Mouse (Mus musculus) gastrocnemius, adult 2 months (tissue): ENCODE results near the gene Mis12. TPM values are rescaled to one million over a fixed set of nuclear protein-coding genes. Genes with fewer than 3 reads are reported as not detected.

Source experiments
- DNase-seq: peaks from one replicate; pipeline ENCODE4 v3.0.0; 2022
- H3K27ac ChIP-seq: fragments of 200-600 bp; 2 replicates; pipeline ENCODE4 v1.8.1; 2022; ENCODE audit warnings: mild to moderate bottlenecking
- H3K4me3 ChIP-seq: fragments of 200-600 bp; 2 replicates; pipeline ENCODE4 v1.8.1; 2022; ENCODE audit warnings: mild to moderate bottlenecking, moderate library complexity
- CTCF ChIP-seq: fragments of 200-600 bp; IDR thresholded peaks from 2 replicates; pipeline ENCODE4 v1.8.1; 2022; ENCODE audit warnings: antibody characterized with exemption, mild to moderate bottlenecking, moderate library complexity
- intact Hi-C: fragments of 180-260 bp; cut with DNase I; formaldehyde crosslinking; loops from one replicate; pipeline ENCODE4 v1.15.1; 2025
- total RNA-seq, 2 experiments: library from RNA; stranded (reverse); gene quantifications; 2 replicates each; pipeline ENCODE4 v1.2.3; 2021

Mis12 gene
- total RNA-seq, 2 experiments from 2014 or later = 3.1 to 5.0 TPM

DNA sequence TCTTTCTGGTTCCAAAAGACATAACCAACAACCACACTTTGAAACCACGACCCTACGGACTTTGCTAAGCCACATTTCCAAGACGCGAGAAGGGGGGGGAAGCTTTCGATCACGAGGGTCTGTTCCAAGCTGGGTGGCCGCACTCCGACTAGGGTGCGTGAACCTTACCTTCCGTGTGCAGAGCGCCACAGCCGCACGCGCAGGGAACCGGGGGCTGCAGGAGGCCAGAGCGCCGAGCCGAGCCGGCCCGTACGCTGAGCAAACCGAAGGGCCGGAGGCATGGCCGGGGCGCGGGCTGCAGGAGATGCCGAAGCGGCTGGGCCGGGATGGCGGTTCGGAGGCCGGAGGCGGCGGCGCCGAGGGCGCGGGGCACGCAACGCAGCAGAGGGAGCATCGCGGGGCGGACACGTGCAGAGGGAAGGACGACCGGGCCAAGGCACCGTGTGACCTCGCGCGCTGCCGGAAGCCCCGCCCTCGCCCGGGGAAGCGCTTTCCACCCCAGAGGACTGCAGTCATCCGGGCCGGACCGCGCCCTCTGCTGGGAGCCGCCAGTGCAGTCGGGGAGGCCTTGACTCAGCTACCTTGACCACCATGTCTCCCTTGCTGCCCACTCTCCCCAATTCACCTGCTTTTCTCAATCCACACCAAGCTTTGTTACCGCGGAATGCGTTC lies 36.7 kb upstream of the Mis12 start, which contains the start of gene C1qbp:
Gene C1qbp, minus strand, starts transcription at position 470 of the 672 bp plus-strand sequence.
- peak; percentile 98 for DNase-seq
- Histone ChIP-seq H3K4me3 (peak within 1 kb of the TSS; percentile 86), H3K27ac (peak within 1 kb of the TSS; percentile 96)

DNA sequence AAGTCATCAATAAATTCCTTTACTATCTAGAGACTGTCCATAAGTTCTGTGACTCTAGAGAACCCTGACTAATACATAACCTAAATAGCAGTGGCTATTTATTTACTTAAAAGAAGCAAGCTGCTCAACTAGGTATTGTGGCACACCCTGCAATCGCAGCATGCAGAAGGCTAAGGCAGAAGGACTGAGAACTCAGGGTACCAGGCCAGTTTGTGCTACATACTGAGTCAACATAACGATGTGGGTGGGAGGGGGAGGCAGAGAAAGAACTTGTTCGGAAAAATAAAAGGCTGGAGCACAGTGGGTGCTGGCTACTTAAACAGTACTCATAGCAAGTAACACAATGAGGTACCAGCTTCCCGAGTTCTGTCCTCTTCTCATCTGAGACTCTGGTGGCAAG lies 18.2 kb upstream of the Mis12 start:
- no peak overlapping the region for H3K4me3 ChIP-seq
- no peak for DNase-seq
- H3K27ac ChIP-seq = no peak overlapping the region
- intact Hi-C loops = no loop called here
- no peak for TF ChIP-seq CTCF

More for the DNA sequence above, 36.7 kb upstream of the Mis12 start, which contains the start of gene C1qbp:
- intact Hi-C loops = loop anchor here (1.0 kb wide), 2 partner anchors 22 to 37 kb away; partner anchors contain the start of genes Derl2, Dhx33 and Mis12
- no peak; the same call in 1 of the 2 replicates for TF ChIP-seq CTCF

DNA sequence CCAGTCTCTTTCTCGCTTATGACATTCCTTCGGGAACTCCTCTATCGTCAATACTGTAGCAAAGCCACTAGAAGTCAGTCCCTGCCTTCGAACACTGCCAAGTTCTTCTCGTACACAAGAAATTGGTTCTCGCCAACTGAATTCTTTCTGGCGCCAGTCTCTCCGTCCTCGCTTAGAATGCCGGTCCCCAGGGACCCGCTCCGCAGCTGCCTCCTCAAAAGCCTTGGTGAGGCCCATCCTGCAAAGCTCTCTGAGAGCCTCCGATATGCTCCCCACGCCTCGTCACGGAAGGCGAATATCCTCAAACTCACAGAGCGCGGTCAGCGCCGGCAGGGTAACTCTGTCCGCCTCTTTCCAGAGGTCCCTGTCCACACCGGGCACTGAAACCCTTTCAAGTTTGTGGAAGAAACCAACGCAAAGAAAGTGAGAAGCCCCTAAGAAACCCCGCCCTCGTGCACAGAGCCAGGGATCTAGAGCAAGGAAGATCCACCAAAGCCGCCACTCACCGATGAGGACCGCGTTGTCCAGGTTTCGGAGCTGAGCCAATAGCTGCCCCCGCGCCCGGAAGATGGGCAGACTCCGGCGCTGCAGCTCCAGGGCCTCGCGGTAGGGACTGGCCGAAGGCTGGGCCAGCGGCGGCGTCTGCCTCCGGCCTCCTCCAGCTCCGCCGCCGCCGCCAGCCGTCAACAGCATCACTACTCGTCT lies 15.6 kb upstream of the Mis12 start:
- no peak for DNase-seq
- peak overlapping the region; percentile 91 for H3K27ac ChIP-seq
- H3K4me3 ChIP-seq = peak overlapping the region; percentile 98
- intact Hi-C loops = loop anchor here (1.0 kb wide), 1 partner anchor 20 kb away; the partner anchor contains the start of gene C1qbp
- TF ChIP-seq CTCF = no peak

DNA sequence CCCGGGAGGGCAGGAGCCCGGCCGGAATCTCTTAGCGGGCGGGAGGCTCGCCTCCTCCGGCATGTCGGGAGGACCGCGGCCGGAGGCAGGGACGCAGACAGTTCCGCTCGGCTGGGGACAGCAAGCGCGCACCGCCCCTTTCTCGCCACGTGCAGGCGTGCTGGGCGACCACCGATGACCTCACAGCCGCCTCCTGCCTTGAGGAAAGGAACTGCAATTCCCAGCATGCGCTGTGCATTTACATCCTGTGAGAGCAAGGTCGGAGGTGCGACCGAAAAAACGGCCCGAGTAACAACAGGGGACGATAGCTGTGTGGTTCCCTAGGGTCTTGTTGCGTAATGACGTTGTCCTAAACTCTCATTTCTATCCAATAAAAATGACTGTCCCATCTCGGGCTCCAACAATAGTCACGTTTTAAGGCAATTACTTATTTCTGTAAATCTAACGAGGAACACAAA lies 15.1 kb upstream of the Mis12 start, which contains the start of gene Dhx33:
Gene Dhx33, minus strand, starts transcription at position 122 of the 458 bp plus-strand sequence.
- peak; percentile 35 for TF ChIP-seq CTCF
- Histone ChIP-seq H3K4me3 (peak within 1 kb of the TSS; percentile 98), H3K27ac (peak within 1 kb of the TSS; percentile 91)
- peak; percentile 97 for DNase-seq
- intact Hi-C loops = loop anchor here (1.0 kb wide), 1 partner anchor 21 kb away; the partner anchor contains the start of gene C1qbp

DNA sequence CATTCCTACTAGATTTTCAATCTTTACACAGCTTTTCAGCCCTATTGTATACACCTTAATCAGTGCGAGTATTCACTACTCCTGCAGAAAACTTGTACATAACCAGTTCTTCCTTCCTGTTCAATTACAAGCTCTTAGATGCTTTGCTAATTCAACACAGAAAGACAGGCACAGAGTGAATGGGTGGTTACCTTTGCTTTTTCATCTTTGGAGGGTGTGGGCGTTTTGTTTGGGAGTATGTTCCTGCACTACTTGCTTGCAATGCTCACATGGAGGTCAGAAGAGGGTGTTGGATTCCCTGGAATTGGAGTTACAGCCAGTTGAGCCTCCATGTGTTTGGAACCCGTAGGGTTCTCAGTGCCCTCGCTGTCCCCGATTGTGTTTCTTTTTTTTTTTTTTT lies 14.4 kb upstream of the Mis12 start:
- intact Hi-C loops = no loop called here
- Histone ChIP-seq H3K4me3 (peak overlapping the region; percentile 98), H3K27ac (peak overlapping the region; percentile 91)
- DNase-seq = no peak
- TF ChIP-seq CTCF = no peak

DNA sequence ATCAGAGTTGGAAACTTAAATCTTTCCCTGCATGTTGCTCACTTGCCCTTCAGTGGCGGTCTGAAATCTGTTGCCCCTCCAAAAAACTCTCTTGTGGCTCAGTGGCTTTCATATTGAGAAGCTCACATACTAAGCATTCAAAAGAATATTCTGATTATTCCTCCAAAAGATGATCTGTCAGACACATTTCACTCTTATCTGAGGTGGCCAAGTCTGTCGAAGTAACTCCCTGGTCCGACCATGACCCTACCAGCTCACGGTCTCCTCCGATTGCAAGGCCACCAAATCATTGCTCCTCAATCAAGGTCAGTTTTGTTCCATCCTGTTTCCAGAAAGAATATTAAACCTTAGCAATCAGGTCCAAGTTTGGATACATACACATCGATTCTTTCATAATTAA lies 12.4 kb upstream of the Mis12 start:
- no peak overlapping the region; the same call in 1 of the 2 replicates for H3K27ac ChIP-seq
- TF ChIP-seq CTCF = no peak
- no peak overlapping the region for H3K4me3 ChIP-seq
- no peak for DNase-seq
- intact Hi-C loops = no loop called here

DNA sequence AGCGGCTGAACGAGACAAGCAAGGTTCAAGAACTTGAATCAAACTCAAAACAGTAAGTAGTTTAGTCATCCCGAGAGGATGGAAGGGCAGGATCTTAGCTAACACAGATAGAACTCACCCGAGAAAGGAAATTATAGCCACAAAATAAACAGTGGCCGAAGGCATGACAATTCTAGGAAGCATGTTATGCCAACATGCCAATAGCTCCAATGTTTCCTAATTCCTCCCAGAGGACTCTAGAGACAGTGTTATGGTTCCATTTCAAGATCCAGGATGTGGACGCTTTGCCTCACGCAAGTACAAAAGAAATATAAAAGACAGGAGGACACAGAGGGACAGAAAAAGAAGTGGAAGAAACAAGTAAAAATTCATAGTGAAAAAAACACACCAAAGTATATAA lies 11.6 kb upstream of the Mis12 start:
- Histone ChIP-seq H3K27ac (peak overlapping the region; percentile 56), H3K4me3 (no peak overlapping the region)
- intact Hi-C loops = no loop called here
- no peak for TF ChIP-seq CTCF
- DNase-seq = no peak

DNA sequence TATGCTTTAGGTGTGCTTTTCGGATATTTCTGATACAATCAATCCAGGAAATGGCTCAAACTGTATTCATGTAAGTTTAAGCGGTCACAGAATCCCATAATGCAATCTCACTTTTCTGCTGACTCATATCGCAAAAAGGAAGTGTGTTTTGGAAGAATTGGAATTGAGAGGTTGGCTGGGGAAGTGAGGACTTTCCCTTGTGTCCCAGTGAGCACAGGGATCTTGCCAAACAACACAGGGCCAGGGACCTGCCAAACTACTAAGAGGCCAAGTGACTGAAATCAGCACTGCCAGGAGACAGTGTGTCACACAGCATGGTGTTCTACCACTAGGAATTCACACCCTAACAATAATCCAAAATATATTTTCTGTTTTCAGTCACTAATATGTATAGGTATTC lies 11.1 kb upstream of the Mis12 start:
- intact Hi-C loops = no loop called here
- peak; percentile 37 for DNase-seq
- Histone ChIP-seq H3K27ac (peak overlapping the region; percentile 56), H3K4me3 (no peak overlapping the region)
- no peak for TF ChIP-seq CTCF

DNA sequence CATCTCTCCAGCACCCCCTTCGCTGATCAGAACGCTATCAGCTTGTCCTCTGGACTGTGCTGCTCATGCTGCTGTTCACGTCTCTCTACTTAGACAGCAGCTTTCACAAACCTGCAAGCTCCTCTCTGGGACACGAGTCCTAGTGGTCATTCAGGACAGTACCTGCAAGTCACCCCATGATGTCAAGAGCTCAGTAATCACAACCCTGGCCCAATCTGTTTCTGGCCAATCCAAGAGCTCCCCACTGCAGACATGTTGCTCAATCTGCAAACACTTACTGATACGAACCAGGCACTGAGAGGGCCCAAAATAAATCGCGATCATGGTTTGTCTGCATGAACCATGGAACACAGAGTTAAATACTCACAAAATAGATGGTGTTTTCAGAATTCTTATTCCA lies 6.7 kb upstream of the Mis12 start:
- Histone ChIP-seq H3K4me3 (no peak overlapping the region), H3K27ac (no peak overlapping the region)
- intact Hi-C loops = no loop called here
- no peak for TF ChIP-seq CTCF
- no peak for DNase-seq

DNA sequence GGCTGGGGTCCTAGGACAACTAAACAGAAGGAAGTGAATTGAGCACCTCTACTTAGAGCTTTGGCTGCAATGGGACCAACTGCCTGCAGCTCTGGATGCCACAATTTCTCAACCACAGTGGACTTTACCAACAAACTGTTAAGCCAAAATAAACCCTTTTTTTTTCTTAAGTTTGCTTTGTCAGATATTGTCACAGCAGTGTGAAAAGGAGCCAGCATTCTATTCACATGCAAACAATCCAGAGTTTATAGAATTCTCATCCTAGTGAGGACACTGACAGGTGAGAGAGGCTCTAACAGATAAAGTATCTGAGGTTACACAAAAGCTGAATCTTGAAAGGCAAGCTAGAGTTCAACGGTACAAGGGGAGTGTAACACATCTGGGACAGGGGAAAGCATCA lies 2.4 kb upstream of the Mis12 start:
- no peak for DNase-seq
- intact Hi-C loops = no loop called here
- Histone ChIP-seq H3K27ac (no peak overlapping the region), H3K4me3 (no peak overlapping the region)
- no peak for TF ChIP-seq CTCF

DNA sequence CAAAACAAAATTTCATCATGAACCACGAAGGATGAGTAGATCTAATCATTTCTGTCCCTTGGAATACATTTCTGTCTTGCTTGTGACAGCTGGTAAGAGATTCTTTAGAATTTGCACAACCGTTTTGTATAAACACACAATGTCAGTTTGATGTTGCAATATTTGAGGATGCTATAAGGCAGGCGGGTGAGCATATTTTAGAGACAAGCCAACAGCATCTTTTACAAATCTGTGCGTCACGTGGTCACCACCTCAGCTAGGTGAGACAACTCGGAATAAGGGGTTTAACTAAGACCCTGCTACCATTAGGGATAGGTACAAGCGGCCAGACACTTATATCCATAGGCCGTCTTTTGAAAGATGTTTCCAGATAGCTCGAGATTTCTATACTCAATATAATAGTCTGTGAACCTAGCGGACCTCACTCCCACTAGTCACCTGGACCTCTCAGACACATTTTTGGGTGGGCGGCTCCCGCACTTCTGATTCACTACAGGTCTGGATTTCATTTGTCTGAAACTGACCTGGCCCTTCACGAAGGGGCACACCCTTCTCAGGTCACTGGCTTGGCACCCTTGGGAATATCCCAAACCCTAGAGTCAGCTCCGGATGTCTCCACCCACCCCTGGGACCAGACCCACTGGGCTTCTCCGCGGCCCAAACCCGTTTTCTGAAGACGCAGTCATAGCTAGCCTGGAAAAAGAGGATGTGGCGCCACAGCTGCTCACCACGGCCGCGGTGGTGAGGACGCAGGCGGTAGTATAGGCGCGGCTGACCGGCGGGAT lies 803 bp upstream of the Mis12 start:
- Histone ChIP-seq H3K4me3 (peak overlapping the region; percentile 76), H3K27ac (peak overlapping the region; percentile 96)
- no peak for TF ChIP-seq CTCF
- intact Hi-C loops = loop anchor here (1.0 kb wide), 1 partner anchor 36 kb away; no protein-coding TSS in a partner anchor
- DNase-seq = no peak

DNA sequence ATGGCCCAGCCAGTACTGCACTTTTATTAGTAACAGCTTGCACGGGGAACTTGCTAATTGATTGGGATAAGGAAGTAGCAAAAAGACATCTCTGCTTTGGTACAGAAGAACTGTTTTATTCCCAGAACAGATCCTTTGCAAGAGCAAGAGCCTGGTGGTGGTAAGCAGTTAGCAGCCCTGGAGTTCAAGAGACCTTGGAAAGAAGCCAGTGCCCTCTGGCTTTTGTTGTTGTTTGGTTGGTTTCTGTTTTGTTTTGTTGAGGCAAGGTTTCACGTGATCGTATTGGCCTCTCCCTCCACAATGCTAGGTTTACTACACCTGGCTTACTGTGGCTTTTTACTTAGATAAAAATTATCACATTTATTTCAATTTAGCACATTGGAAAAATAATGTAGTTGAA lies 8.9 kb downstream of the Mis12 start:
- no peak for TF ChIP-seq CTCF
- intact Hi-C loops = no loop called here
- DNase-seq = no peak
- H3K4me3 ChIP-seq = no peak overlapping the region
- H3K27ac ChIP-seq = no peak overlapping the region
